Mouse (Mus musculus) heart, embryonic 12.5 days (tissue): ENCODE measurements around the gene Tspan4. TPM values are rescaled to one million over a fixed set of nuclear protein-coding genes. Genes with fewer than 3 reads are reported as not detected.

Experiments
- ATAC-seq: fragments of 200-750 bp; cut with Nextera tagmentation; 2 replicates; pipeline ENCODE4 v1.8.0; 2017; ENCODE audit warnings: moderate TSS enrichment, moderate library complexity; ENCODE audit not compliant: insufficient number of reproducible peaks, low FRiP score
- H3K27ac ChIP-seq: fragments of 300-500 bp; sonication (generic); 2 replicates; pipeline ENCODE4 v1.5.1; 2016; ENCODE audit warnings: mild to moderate bottlenecking, moderate library complexity; ENCODE audit not compliant: poor library complexity, severe bottlenecking
- H3K27me3 ChIP-seq: fragments of 300-500 bp; sonication (generic); replicated peaks from 2 replicates; pipeline ENCODE4 v1.6.1; 2016; ENCODE audit warnings: mild to moderate bottlenecking, moderate library complexity
- H3K36me3 ChIP-seq: fragments of 300-500 bp; sonication (generic); 2 replicates; pipeline ENCODE4 v1.6.1; 2016; ENCODE audit warnings: mild to moderate bottlenecking, moderate library complexity
- H3K4me1 ChIP-seq: fragments of 300-500 bp; sonication (generic); replicated peaks from 2 replicates; pipeline ENCODE4 v1.6.1; 2016; ENCODE audit warnings: mild to moderate bottlenecking
- H3K4me2 ChIP-seq: fragments of 300-500 bp; sonication (generic); 2 replicates; pipeline ENCODE4 v1.6.1; 2016; ENCODE audit warnings: mild to moderate bottlenecking, moderate library complexity
- H3K4me3 ChIP-seq: fragments of 300-500 bp; sonication (generic); 2 replicates; pipeline ENCODE4 v1.5.1; 2016; ENCODE audit warnings: mild to moderate bottlenecking
- H3K9ac ChIP-seq: fragments of 300-500 bp; sonication (generic); 2 replicates; pipeline ENCODE4 v1.6.1; 2016; ENCODE audit warnings: mild to moderate bottlenecking, moderate library complexity
- H3K9me3 ChIP-seq: fragments of 300-500 bp; sonication (generic); replicated peaks from 2 replicates; pipeline ENCODE4 v1.6.1; 2016; ENCODE audit warnings: mild to moderate bottlenecking, moderate library complexity
- WGBS: fragments of 180-500 bp; shearing (Covaris S2); methylation state at CpG from one replicate; pipeline ENCODE4 v1.1.7; 2016; 5-methylcytosine and 5-hydroxymethylcytosine counted together
- polyA plus RNA-seq: library from polyadenylated mRNA; unstranded; fragments of >200 nt; fragmentation: Nextera tagmentation; extraction: Ambion mirVana; gene quantifications from 2 replicates; pipeline ENCODE4 v1.2.1, GENCODE M21; 2016

The Tspan4 gene
- polyA plus RNA-seq, result 57.5 and 57.6 TPM in 2 replicates

DNA sequence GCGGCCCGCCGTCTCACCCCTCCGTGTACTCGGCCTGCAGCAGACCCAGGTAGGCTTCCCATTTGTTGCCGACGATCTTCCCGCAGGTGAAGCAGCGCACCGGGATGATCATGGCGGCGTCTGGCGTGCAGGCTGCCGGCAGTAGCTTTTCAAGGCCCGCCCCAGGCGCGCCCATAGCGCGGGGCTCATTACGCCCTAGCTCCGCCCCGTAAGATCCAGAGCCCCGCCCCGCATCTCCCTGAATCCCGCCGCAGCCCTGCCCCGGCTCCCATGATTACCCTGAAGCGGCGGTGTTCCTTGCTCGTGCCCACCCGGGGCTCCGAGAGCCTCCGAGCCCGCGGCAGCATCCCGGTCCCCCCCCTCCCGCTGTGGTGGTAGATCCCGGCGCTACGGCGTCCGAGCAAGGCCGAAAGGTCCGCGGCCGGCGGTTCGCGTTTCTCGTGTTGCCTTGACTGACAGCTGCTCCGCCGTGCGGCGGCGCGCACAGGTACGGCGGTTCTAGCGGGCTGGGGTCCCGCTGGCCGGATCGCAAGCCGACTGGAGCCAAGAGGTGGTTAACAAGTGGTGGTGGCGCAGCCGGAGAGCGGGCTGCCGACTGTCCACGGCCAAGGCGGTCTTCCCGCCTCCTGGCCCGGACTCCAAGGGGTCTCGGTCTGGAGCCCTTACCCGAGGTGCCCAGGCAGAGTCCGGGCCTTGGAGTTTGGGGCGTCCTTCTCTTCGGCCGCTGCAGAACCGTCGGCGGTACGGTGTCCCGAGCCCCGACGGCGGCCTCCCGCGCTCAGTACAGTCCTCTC lies at the start of gene Tspan4, which contains the start of gene Polr2l:
Gene Tspan4, plus strand, starts transcription at position 230 of the 794 bp plus-strand sequence.
Gene Polr2l, minus strand, starts transcription at position 122 of the 794 bp plus-strand sequence.
- WGBS, result under 1% methylated on average over 87 of the region's 87 CpGs
- Histone ChIP-seq H3K27ac (peak within 1 kb of the TSS; percentile 93), H3K9me3 (no peaks in the 10 kb centered on the region), H3K36me3 (peaks cover 25% of the 10 kb centered on the region), H3K4me1 (peaks cover 53% of the 10 kb centered on the region), H3K4me2 (peak within 1 kb of the TSS; percentile 84), H3K9ac (peak within 1 kb of the TSS; percentile 83), H3K27me3 (no peaks in the 10 kb centered on the region), H3K4me3 (peak within 1 kb of the TSS; percentile 80)
- ATAC-seq, result peak; percentile 70

- no peaks in the 10 kb centered on the region; the same call in none of the 2 replicates for H3K27me3 ChIP-seq
- no peak overlapping the region for H3K4me2 ChIP-seq
- H3K4me3 ChIP-seq, result no peak overlapping the region
- H3K9me3 ChIP-seq, result no peaks in the 10 kb centered on the region
- peaks cover 27% of the 10 kb centered on the region for H3K4me1 ChIP-seq
- ATAC-seq, result no peak
- H3K27ac ChIP-seq, result no peak overlapping the region
- H3K9ac ChIP-seq, result no peak overlapping the region
- peaks cover 19% of the 10 kb centered on the region for H3K36me3 ChIP-seq
- 78% methylated on average over 12 of the region's 12 CpGs for WGBS
Measured at GRCm38 (mm10) chr7:141426948-141427730, 47.9 kb upstream of the Tspan4 start.

DNA sequence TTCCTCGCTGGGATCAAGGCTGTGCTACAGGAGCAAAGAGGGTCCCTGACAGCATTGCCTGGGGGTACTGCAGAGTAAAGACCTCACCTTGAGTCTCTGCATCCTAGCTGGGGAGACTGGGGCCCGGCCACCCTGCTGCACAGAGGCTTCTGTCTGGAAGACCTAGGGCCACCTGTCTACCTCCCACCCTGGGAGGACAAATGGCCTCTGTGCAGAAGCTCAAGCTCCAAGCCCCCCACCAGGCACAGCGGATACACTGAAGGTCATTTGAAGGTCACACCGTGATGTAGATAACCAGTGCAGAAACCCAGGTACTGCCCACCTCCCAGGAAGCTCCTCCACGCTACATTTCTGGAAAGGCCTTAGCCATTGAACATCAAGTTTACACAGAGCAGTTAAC lies 46.3 kb upstream of the Tspan4 start:
- peaks cover 30% of the 10 kb centered on the region for H3K4me1 ChIP-seq
- ATAC-seq, result no peak
- 51% methylated on average over 5 of the region's 5 CpGs for WGBS
- no peak overlapping the region; the same call in 1 of the 2 replicates for H3K27ac ChIP-seq
- H3K27me3 ChIP-seq, result no peaks in the 10 kb centered on the region; the same call in none of the 2 replicates
- no peaks in the 10 kb centered on the region for H3K9me3 ChIP-seq
- H3K4me2 ChIP-seq, result peak overlapping the region; percentile 64
- peak overlapping the region; percentile 36 for H3K4me3 ChIP-seq
- no peak overlapping the region for H3K9ac ChIP-seq
- peaks cover 34% of the 10 kb centered on the region for H3K36me3 ChIP-seq

DNA sequence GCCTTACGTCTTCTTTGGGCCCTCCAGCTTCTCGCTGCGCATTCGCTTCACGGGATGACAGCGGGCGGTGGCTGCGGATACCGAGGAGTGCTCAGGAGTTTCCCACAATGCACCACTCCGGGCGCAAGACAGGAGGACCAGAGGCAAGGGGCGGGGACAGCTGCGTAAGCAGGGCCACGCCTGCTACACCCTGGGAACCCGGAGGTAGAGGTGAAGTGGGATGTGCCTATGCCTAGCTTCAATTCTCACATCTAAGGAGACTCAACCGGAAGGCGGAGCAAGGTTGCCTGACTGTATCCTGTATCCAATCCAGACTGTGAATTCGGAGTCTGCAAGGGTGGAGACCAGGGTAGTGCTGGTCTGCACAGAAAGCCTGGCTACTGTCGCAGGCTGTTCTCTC lies 45.7 kb upstream of the Tspan4 start, which contains the start of gene Cend1:
Gene Cend1, minus strand, starts transcription at position 182 of the 400 bp plus-strand sequence.
- Histone ChIP-seq H3K27ac (peak within 1 kb of the TSS; percentile 69), H3K9me3 (no peaks in the 10 kb centered on the region), H3K27me3 (no peaks in the 10 kb centered on the region; the same call in none of the 2 replicates), H3K4me1 (peaks cover 36% of the 10 kb centered on the region), H3K4me2 (peak within 1 kb of the TSS; percentile 64), H3K4me3 (peak within 1 kb of the TSS; percentile 36), H3K9ac (peak within 1 kb of the TSS; percentile 46), H3K36me3 (peaks cover 38% of the 10 kb centered on the region)
- 3% methylated on average over 19 of the region's 19 CpGs for WGBS
- peak; percentile 52 for ATAC-seq

DNA sequence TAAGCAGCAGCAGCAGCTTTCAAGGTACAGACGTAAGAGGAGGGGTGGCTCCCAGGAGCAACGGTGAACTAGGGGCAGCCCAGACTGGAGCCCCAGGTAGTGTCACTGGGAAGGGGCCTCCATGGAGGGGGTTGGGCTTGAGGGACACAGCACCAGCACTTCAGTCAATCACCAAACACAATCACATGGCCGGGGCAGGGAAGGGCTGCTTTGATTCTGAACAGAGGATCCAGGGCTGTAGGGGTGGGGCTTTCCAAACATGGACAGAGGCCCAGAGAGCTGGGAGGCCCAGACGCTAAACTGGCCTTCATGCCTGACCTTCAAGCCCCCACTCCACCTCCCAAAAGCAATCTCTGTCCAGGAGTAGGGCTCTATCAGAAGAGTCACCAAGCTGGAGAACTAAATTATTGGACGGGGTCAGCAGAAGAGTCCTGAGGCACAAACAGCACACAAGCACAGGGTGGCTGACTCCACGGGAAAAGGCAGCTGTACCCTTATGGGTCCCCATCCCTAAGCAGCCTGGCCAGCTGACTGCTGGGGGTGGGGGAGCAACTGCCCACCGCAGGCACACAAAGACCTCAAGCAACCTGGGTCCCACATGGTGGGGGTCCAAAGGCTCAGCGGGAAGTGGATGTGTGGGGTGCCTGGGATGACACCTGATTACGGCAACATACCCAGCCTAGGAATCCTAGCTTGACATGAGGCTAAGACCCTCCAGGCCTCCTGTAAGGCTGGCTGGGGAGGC lies 45.0 kb upstream of the Tspan4 start:
- H3K4me1 ChIP-seq, result peaks cover 43% of the 10 kb centered on the region
- no peaks in the 10 kb centered on the region; the same call in 1 of the 2 replicates for H3K27me3 ChIP-seq
- peaks cover 38% of the 10 kb centered on the region for H3K36me3 ChIP-seq
- H3K4me2 ChIP-seq, result peak overlapping the region; percentile 64
- WGBS, result 45% methylated on average over 9 of the region's 9 CpGs
- H3K27ac ChIP-seq, result peak overlapping the region; percentile 69
- H3K9me3 ChIP-seq, result no peaks in the 10 kb centered on the region
- H3K4me3 ChIP-seq, result no peak overlapping the region
- ATAC-seq, result 0 out of 2 replicates have a peak, but pooled peaks have one; percentile 31
- H3K9ac ChIP-seq, result peak overlapping the region; percentile 45

GRCm38 (mm10) chr7:141430585-141431240 lies 44.3 kb upstream of the Tspan4 start:
- Histone ChIP-seq H3K9ac (peak overlapping the region; percentile 45; the same call in 1 of the 2 replicates), H3K4me2 (peak overlapping the region; percentile 64; the same call in 1 of the 2 replicates), H3K4me3 (no peak overlapping the region), H3K27me3 (no peaks in the 10 kb centered on the region), H3K4me1 (peaks cover 50% of the 10 kb centered on the region), H3K27ac (peak overlapping the region; percentile 69; the same call in 1 of the 2 replicates), H3K36me3 (peaks cover 38% of the 10 kb centered on the region), H3K9me3 (no peaks in the 10 kb centered on the region)
- WGBS, result 93% methylated on average over 9 of the region's 9 CpGs
- ATAC-seq, result no peak

DNA sequence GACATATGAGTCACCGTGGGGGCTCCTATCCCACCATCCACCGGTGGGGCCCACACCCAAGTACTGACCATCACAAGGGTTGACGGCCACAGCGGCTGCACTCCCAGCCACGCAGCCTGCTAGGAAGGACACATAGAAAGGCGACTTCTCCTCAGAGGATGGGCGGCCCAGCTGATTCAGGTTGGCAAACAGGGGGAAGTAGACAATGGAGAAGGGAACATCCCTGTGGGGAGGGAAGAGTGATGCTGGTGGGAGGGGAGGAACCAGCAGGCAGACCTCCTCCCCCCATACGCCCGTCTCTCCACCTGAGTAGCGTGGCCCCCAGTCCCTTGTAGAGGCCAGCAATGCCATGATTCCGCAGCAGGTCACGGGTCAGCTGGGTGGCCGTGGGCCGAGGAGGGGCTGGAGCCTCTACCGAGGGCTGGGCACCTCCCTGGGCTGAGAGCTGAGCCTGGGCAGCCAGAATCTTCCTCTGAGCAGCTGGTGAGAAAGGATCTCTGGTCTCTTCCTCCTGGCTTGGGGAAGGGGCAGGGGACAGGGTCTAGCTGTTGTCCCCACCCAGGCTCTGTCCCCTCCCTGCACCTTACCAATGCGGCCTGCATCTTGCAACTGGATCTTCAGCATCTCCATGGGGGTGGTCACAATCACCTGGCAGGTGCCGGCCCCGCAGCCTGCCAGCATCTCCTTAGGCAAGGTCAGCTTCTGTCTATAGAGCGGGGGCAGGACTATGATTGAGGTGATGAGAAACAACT lies 43.4 kb upstream of the Tspan4 start:
- no peaks in the 10 kb centered on the region for H3K9me3 ChIP-seq
- no peak overlapping the region for H3K9ac ChIP-seq
- no peaks in the 10 kb centered on the region for H3K27me3 ChIP-seq
- peaks cover 59% of the 10 kb centered on the region for H3K4me1 ChIP-seq
- H3K27ac ChIP-seq, result no peak overlapping the region
- no peak for ATAC-seq
- H3K36me3 ChIP-seq, result peaks cover 38% of the 10 kb centered on the region
- H3K4me2 ChIP-seq, result no peak overlapping the region
- no peak overlapping the region for H3K4me3 ChIP-seq
- WGBS, result 91% methylated on average over 19 of the region's 19 CpGs

DNA sequence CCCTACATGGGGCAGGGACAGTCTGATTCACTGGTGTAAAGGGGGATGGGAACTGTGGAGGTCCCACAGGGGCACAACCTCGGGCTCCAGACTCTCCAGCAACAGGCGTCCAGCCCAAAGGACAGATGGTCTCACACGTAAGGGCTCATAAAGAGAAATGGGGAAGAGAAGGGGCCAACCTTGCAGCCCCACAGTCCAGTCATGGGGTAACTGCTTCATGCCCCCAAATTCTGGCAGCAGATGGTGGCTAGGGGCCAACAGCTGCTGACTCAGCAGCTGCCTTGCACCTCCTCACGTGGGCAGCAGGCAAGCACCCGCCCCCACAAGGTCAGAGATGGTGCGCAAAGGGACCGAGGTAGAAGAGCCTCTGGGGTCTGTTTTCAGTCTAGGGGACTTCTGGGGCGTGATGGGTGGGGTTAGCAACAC lies 42.8 kb upstream of the Tspan4 start:
- no peak overlapping the region for H3K9ac ChIP-seq
- H3K27me3 ChIP-seq, result no peaks in the 10 kb centered on the region
- 84% methylated on average over 8 of the region's 8 CpGs for WGBS
- H3K27ac ChIP-seq, result no peak overlapping the region
- H3K9me3 ChIP-seq, result no peaks in the 10 kb centered on the region
- ATAC-seq, result no peak
- H3K36me3 ChIP-seq, result peaks cover 38% of the 10 kb centered on the region
- no peak overlapping the region for H3K4me3 ChIP-seq
- H3K4me1 ChIP-seq, result peaks cover 65% of the 10 kb centered on the region
- no peak overlapping the region for H3K4me2 ChIP-seq

GRCm38 (mm10) chr7:141432741-141433516 lies 42.1 kb upstream of the Tspan4 start:
- 89% methylated on average over 6 of the region's 6 CpGs for WGBS
- Histone ChIP-seq H3K4me1 (peaks cover 65% of the 10 kb centered on the region), H3K27me3 (no peaks in the 10 kb centered on the region), H3K27ac (no peak overlapping the region), H3K36me3 (peaks cover 38% of the 10 kb centered on the region), H3K9me3 (no peaks in the 10 kb centered on the region), H3K9ac (no peak overlapping the region), H3K4me3 (no peak overlapping the region), H3K4me2 (no peak overlapping the region)
- no peak for ATAC-seq
